Mouse (Mus musculus): ENCODE data around the gene Adam15.

GRCm38 (mm10) chr3:89365486-89366414 is 16.0 kb upstream of the Adam15 start:
- TF ChIP-seq EP300 (IDR thresholded peaks at IDR 0.05; ENCODE audit: low read depth): no peak
- TF ChIP-seq CTCF (IDR thresholded peaks at IDR 0.05; ENCODE audit: low read depth): no peak
